26 mouse cellular contexts compared by ENCODE assay signal in the genomic region with DNA sequence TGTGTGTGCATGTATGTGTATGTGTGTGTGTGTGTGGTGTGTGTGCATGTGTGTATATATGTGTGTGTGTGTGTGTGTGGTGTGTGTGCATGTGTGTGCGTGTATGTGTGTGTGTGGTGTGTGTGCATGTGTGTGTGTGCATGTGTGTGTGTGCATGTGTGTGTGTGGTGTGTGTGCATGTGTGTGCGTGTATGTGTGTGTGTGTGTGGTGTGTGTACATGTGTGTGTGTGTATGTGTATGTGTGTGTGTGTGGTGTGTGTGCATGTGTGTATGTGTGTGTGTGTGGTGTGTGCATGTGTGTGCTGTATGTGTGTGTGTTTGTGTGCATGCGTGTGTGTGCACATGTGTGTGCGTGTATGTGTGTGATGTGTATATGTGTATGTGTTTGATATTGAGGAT.
"Had no signal": no experiment of that assay in that cellular context is flagged by ENCODE, and none has a peak within 500 bp of the region (broad histone marks: within the 10 kb centered on the region; RNA-seq: fewer than 3 reads in every experiment).

No protein-coding gene starts in this region.

- H3K4me3 ChIP-seq: embryonic facial prominence, embryonic 10.5 days; embryonic facial prominence, embryonic 12.5 days; embryonic facial prominence, embryonic 13.5 days; embryonic facial prominence, embryonic 15.5 days; erythroblast, embryonic 14.5 days; forebrain, embryonic 10.5 days; forebrain, embryonic 12.5 days; forebrain, embryonic 13.5 days; forebrain, embryonic 15.5 days; heart, adult 2 months; heart, embryonic 10.5 days; heart, embryonic 12.5 days; heart, embryonic 13.5 days had no signal

- H3K9me3 ChIP-seq: embryonic facial prominence, embryonic 10.5 days; embryonic facial prominence, embryonic 12.5 days; embryonic facial prominence, embryonic 13.5 days; embryonic facial prominence, embryonic 15.5 days; forebrain, embryonic 10.5 days; forebrain, embryonic 12.5 days; forebrain, embryonic 13.5 days; forebrain, embryonic 15.5 days; heart, embryonic 10.5 days; heart, embryonic 12.5 days; heart, embryonic 13.5 days had no signal

- ATAC-seq: forebrain, embryonic 13.5 days; forebrain, embryonic 14.5 days; forebrain, embryonic 15.5 days; forebrain, embryonic 16.5 days; forebrain, postnatal 0 days had no signal

- H3K9ac ChIP-seq: embryonic facial prominence, embryonic 12.5 days; embryonic facial prominence, embryonic 13.5 days; embryonic facial prominence, embryonic 15.5 days; forebrain, embryonic 12.5 days; forebrain, embryonic 13.5 days; forebrain, embryonic 15.5 days; forebrain, postnatal 0 days; heart, embryonic 12.5 days; heart, embryonic 13.5 days had no signal

- DNase-seq: cerebellum, postnatal 10 days; cerebellum, postnatal 14 days; cerebellum, postnatal 25 days; embryo, embryonic 11 days; forebrain, postnatal 0 days; gastrocnemius, postnatal 10 days; gastrocnemius, postnatal 14 days; gastrocnemius, postnatal 25 days; gastrocnemius, postnatal 36 days; heart, adult 11 months; heart, adult 18-20 months; heart, adult 2 months had no signal

- H3K27me3 ChIP-seq: embryonic facial prominence, embryonic 15.5 days; forebrain, embryonic 13.5 days; forebrain, embryonic 15.5 days; heart, embryonic 12.5 days had no signal

- H3K4me1 ChIP-seq: embryonic facial prominence, embryonic 10.5 days; embryonic facial prominence, embryonic 12.5 days; embryonic facial prominence, embryonic 13.5 days; embryonic facial prominence, embryonic 15.5 days; forebrain, embryonic 12.5 days; forebrain, embryonic 13.5 days; forebrain, embryonic 15.5 days had no signal

- H3K36me3 ChIP-seq: embryonic facial prominence, embryonic 10.5 days; embryonic facial prominence, embryonic 12.5 days; embryonic facial prominence, embryonic 13.5 days; embryonic facial prominence, embryonic 15.5 days; forebrain, embryonic 10.5 days; forebrain, embryonic 12.5 days; forebrain, embryonic 15.5 days; heart, embryonic 10.5 days; heart, embryonic 12.5 days; heart, embryonic 13.5 days had no signal

- H3K27ac ChIP-seq: embryonic facial prominence, embryonic 10.5 days; embryonic facial prominence, embryonic 12.5 days; embryonic facial prominence, embryonic 13.5 days; embryonic facial prominence, embryonic 15.5 days; forebrain, embryonic 10.5 days; forebrain, embryonic 12.5 days; forebrain, embryonic 13.5 days; forebrain, embryonic 15.5 days; heart, adult 2 months; heart, embryonic 10.5 days; heart, embryonic 13.5 days had no signal
